Mouse (Mus musculus) cerebellum, adult 9-11 months (tissue): ENCODE data around the gene Exog.

Experiments used
- DNase-seq: peaks from one replicate; pipeline ENCODE4 v3.0.0; 2022

The Exog gene

DNA sequence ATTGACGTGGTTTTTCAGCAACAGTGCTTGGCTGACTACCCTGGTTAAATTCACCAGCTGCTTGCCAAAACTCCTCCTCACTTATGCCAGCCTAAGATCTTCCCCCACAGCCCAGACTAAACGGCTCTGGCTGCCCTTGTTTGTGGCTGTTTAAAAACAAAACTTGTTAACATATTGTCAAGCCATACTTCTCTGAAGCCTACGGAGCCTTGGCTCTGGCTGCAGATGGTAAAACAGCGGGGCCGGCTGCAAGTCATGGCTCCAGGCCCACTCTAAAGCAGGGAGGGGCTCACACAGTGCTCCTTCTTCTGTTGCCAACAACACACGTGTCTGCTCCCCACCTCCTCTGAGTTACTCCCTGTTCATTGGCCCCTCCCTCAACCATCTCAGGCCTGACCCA is 66.2 kb downstream of the Exog start:
- DNase-seq: peak; percentile 53

DNA sequence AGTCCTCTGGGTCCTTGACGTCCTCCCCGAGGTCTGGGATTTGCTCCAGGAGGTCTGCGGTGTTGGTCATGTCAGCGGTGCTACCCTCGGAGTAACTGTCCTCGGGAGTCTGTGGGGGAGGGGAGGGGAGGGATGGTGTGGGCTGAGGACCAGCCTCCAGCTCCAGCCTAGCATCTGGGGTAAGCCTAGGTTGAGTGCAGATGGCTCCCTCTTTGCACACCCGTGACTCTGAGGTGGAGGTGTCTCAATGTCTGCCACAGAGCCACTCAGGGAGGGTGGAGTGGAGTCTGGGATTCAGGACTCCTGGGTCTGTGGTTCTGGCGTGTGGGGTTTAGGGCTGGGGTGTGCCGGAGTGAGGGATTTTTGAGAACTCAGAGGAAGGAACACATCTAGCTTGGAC is 68.2 kb downstream of the Exog start:
- DNase-seq: no peak

DNA sequence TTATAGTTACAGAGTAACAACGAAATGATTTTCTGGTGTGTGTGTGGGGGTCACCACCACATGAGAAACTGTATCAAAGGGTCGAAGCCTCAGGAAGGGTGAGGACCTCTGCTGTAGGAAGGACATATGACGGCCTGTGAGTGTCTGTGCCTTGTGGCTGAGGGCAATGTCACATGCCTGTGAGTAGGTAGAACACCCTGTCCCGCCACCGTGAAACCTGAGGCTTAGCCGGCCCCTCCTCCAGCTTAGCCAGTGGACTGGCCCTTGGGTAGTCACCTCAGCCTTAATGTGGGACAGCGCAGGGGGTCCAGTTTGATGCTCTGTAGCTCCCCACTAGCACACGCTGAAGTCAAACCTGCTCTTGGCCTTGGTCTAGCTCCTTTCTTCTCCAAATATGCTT is 69.1 kb downstream of the Exog start:
- no peak for DNase-seq

DNA sequence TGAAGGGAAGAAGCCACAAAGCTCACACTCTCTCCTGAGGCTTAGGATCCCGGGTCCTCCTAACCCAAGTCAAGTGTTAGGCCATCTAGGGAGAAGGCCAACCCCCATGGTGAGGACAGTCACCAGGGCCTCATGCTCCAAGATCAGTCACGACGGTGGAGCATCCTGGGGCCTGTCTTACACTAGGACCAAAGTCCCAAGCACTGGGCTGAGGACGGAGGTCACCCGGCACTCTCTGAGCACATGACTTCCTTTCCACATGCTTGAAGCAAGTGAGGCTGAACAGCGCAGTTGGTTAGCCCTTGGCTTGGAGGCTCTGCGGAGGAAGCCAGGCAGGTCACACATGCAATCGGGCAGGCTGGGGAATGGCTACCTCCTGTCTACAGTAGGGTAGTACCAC is 70.2 kb downstream of the Exog start:
- no peak for DNase-seq
